Mouse (Mus musculus) kidney, adult 2 months (tissue): ENCODE results near the gene Plod2.

Experiments used
- CTCF ChIP-seq: fragments of 200-500 bp; conservative IDR thresholded peaks from 2 replicates; pipeline ENCODE4 v1.5.1; 2011; ENCODE audit warnings: low read depth, mild to moderate bottlenecking, control low read depth, low read length, moderate library complexity, mixed read lengths; ENCODE audit not compliant: insufficient read depth, insufficient read length
- POLR2A ChIP-seq: fragments of 200-500 bp; IDR thresholded peaks from one replicate; pipeline ENCODE4 v1.6.1; 2011; ENCODE audit warnings: low read depth, low read length, control low read depth

GRCm38 (mm10) chr9:92562416-92562815 lies 20.4 kb downstream of the Plod2 start:
- TF ChIP-seq POLR2A (no peak), CTCF (no peak)
